Mouse (Mus musculus) right cerebral cortex, adult 18-20 months (tissue): Measurements from ENCODE around the gene D630045J12Rik.

Source experiments
- DNase-seq: peaks from one replicate; pipeline ENCODE4 v3.0.0; 2022; ENCODE audit warnings: mixed read lengths

D630045J12Rik gene

DNA sequence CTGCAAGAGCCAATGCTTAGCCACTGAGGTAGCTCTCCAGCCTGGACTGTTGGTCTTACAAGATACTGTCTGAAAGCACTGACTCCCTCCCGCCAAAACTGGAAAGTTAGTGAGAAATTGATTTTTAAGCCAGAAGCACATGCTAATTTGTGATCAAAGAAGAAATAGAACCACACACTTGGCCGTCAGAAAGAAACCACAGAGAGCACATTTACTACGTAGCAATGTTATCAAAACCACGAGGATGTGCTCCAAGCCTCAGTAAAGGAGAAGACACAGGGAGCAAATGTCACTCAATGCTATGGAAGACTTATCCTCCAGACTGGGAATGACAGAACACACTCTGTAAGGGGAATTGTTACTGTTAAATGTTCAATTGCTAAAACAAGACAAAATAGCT, 12.3 kb downstream of the D630045J12Rik start:
- no peak for DNase-seq

DNA sequence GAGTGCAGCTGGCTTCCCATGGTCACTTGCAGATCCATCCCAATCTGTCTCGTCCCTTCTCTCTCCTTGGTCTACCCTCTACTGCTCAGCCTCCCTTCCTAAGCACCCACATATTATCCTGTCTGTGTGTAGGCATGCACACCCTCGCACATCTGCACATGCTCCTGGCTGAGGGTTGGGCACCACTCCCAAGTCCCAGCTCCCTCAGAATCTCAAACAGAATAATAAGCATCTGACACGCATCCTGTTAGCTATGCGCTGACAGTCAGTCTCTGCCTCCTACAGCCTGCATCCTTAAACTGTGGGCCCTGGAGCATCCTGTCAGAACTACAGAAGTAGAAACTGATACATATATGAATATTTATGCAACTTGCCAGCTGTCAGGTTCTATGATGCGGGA, 13.2 kb downstream of the D630045J12Rik start:
- peak; percentile 85 for DNase-seq

DNA sequence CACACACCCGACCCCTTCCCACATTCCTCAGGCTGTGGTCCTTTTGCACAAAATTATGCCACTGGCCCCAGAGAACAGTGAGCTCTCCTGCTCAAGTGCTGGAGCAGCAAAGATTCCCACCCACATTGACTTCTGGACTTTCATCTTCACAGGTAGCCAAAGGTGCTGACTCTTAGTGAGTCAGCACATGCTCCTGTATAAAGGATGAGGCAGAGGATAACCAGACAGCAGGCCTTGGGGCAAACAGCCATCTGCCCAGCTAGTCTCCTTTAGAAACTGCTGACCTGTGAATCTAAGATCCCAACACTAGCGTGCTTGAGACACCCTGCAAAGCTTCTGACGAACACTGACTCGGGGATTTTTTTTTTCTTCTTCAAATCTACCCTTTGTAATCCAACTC, 15.4 kb downstream of the D630045J12Rik start:
- DNase-seq, result no peak

DNA sequence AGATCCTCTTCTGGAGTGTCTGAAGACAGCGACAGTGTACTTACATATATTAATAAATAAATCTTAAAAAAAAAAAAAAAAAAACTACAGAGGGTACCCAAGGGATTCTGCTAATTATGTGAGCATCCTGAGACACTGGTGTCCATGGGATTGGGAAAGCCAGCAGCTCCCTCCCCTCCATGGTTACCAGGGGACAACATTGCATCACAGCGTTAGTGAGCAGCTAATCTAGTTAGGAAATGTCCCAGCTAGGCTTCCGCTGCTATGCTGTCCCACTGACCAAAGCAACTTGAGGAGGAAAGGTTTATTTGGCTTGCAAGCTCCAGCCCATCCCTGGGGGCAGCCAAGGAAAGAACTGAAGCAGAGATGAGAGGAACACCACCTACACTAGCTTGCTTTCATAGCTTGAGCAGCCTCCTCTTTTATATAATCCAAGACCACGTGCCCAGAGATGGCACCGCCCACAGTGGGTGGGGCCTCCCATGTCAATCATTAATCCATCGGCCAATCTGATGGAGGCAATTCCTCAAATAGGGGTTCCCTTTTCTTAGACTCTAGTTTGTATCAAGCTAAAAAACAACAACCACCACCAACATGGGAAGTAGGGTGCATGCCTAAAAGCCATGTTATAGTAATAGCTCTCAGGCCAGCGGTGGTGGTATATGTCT, 17.7 kb downstream of the D630045J12Rik start:
- no peak for DNase-seq

DNA sequence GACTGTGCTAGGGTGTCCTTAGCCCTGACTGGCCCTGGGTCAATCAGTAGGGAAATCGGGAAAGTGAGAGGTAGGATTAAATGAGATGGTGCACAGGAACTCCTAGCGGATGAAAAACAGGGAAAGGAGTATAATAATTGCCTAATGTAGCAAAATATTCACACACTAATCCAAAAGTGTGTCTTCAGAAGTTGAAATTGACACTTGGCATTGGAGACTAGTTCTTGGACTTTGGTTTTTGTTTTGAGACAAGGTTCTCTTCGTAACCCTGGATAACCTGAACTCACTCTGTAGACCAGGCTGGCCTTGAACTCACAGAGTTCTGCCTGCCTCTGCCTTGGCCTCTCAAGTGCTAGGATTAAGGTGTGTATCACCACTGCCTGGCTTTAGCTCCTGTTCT, 20.0 kb downstream of the D630045J12Rik start:
- no peak for DNase-seq

DNA sequence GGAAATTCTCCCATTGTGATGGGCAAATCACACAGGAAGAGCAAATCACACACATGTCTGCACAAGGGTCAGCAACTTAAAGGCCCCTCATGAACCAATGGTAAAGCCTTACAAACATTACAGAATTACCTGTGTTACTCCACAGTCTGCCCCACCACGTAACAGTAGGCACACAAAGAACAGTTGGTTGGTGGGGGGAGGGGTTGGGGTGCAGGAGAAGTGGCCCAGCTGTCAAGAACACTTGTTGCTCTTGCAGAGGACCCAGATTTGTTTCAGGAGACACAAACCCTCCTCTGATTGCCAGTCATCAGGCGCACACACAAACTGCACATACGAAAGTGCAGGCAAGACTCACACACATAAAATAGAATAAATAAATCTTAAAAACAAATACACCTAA, 20.9 kb downstream of the D630045J12Rik start:
- DNase-seq, result no peak

DNA sequence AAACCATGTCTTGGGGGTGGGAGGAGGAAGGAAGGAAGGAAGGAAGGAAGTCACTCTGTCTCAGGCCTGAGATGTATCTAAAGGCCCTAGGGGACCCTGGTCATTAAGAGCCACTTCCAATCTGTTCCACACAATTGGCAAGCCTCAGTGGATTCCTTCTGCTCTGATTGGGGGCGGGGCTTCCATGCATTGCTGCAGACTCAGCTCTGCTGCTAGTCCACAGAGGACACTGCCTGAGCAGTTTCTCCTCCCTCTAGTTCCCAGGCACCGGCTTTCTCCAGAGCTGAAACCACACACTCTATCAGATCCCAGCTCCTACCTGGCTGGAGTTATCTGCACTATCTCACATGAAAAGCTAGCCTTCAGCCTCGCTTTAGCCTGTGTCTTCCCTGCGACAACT, 21.8 kb downstream of the D630045J12Rik start:
- no peak for DNase-seq

DNA sequence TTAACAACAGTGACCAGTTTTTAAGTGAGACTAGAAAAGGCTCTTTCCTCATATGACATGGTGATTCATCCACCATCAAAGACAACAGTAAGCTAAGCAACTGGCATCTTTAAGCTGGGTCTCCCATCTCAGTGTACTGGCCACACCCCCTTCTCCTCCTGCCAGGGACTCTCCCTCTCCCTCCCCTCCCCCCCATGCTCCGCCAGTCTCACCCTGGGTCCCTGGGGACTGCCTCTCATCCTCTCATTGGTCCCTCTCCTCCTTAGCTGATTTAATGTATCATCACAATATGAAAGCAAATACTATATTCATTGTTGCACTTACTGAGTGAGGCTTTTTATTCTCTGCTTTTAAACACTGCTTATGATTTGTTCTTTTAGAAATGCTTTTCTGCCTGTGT, 29.7 kb downstream of the D630045J12Rik start:
- DNase-seq, result no peak

DNA sequence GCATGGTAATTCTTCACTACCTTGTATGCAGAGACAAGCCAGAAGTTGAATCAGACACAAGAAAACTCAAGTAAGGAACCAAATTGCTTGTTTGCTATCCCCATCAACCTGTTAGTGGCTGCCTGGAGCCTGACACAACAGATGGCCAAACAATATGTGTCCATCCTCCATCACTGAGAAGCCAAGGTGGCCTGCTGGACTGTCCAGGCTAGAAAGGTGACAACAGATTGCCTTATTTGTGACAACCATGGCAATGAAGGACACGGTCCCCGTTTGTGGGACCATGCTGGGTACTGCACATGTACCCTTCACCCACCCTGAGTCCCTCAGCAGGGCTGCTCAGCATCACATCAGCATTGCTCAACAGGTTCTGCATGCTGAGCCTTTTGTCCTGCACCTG, 34.5 kb downstream of the D630045J12Rik start:
- no peak for DNase-seq

DNA sequence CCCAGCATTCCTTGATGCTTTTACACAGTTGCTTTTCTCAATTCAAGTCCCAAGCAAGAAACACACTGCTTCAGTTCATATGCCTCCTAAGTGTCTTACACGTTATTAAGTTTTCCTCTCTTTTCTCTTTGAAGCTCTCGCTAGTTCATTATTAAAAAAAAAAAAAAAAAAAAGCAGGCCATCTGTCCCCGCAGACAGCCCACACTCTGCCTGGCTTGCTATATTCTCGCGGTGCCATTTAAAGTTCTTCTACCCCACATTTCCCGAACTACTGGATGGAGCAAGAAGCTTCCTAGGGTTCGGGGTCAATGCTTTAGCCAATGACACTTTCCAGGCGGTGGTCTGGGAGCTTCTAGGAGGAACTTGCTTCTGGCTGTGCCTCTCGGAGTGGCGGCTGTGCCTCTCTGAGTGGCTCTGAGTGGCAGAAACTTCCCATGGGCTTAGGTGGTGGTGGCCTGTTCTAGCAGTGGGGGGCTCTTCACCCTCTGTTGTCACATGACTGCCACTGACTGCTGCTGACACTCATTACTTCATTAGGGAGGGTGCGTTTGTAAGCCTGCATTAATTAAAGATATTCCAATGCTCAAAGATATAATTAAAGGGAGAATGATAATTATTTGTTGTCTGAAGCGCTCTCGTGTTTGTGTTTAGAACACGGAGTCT, 38.2 kb downstream of the D630045J12Rik start:
- no peak for DNase-seq

DNA sequence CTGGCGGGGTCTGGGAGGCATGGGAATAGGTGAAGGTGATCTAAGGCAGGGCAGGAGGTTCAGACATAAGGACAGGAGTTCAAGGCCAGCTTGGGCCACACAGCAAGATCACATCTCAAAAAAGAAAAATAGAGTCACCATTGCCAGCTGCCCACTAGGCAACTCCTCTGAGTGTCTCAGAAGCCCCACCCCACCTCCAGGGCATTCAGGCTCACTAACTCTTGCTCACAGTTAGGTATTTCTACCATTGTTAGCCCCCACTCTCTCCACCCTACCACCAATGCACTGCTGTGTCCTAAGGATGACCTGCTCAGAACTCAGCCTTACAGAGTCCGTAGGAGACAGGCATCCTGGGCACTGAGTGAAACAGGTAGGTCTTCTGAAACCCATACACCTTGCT, 46.2 kb downstream of the D630045J12Rik start:
- DNase-seq, result no peak

DNA sequence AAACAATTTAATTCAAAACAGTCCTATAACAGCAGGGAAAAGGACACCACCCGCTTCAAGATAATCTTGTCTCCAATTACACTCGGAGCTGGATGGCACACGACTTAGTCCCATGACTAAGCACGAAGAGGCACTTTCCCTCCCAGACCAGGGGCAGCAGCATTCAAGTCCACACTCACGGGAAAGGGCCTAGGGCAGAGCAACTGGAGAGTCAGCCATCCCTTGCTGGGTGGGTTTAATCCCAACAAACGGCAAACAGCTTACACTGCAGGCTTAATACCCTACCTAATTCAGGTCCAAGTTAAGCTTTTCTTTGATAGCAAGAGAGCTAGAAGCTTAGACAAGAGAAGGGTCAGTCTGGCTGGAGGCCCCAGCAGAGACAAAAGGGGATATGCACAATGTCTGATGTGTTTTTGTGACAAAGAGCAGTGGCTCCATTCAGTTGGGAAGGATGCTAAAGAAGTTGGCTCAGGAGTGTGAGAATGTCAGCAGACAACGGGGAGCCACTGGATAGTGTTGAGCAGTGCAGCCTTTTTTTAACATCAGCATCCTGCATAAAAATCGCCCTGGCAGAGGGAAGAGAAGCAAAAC, 46.8 kb downstream of the D630045J12Rik start:
- no peak for DNase-seq

DNA sequence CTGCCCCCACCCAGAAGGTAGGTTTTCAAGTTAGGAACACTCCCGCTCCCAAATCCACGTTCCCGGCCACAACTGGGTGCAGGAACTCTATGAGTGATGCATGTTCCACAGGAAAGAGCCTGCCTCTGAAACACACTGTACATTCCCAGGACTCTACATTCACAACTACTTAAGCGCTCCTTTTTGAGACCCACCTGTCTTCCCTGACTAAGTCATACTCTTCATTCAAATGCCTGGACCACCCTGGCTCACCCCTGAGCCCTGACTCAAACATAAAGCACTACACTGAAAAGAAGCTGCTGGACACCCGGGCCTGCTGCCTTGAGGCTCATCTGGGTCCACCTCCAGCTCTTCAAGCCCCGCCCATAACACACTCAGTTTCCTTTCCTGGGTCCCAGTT, 48.4 kb downstream of the D630045J12Rik start:
- DNase-seq, result no peak

DNA sequence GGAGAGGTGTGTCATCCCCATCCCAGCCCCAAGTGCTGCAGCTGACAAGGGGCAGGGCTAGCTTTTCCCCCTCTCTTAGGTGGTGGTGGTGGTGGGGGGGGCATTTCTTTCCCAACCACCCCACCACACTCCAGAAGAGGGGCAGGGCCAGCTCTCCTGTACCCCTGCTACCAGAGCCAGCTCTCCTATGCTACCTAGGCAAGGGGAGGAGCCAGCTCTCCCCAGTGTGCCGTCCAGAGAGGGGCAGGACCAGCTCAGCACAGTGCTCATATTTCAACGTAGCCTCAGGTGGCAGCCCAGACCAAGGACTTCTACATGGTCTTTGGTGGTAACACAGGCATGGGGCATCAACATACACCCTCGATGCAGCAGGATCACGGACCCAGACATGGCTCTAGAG, 50.0 kb downstream of the D630045J12Rik start:
- no peak for DNase-seq

DNA sequence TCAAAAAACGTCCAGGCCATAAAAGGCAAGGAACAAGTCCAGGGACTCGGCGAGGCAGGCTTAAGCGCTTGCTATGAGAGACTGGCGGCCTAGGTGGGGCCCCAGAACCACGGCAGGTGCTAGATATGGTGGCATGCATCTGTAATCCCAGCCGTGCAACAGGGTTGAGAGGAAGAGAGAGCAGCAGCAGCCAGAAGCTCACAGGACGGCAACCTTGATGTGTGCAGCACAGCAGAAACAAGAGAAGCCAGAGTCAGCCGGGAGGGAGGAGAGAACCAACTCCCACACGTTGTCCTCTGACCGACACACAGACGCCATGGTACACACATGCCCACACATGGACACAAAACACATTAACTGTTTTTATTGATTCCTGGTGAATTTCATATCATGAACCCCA, 51.0 kb downstream of the D630045J12Rik start:
- DNase-seq, result no peak

DNA sequence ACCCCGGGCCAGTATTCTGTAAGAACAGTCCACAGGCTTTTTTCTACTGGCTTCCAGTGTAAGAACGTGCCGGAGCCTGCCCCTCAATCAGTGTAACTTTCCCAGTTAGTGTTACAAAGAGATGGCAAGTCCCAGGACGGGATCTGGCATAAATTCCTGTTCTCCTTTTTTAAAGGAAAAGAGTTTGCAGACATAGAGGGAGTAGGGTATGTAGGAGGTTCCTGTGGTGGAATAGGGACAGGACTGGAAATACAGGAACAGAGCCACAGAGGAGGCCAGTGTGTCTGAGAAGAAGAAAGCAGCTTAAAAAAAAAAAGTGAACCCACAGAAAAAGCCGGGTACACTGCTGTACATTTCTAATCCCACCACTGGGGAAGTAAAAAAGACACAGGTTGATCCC, 52.3 kb downstream of the D630045J12Rik start:
- no peak for DNase-seq

DNA sequence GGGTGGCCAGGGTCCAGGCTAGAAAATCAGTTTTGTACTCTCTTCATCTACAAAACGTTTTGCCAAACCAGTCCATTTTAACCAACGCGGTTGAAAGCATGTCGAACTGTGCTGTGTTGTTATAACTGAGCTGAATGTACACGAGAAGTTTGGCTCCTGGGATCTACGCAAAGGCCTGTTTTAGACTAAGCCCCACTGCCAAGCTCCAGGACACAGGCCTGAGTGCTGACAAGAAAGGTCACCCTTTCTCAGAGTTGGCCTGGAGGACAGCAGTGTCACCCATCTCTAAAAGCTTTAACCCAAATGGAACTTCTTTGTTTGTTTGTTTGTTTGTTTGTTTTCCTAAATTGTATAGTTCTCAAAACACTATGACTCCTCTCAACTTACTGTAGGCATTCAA, 54.2 kb downstream of the D630045J12Rik start:
- DNase-seq, result no peak

DNA sequence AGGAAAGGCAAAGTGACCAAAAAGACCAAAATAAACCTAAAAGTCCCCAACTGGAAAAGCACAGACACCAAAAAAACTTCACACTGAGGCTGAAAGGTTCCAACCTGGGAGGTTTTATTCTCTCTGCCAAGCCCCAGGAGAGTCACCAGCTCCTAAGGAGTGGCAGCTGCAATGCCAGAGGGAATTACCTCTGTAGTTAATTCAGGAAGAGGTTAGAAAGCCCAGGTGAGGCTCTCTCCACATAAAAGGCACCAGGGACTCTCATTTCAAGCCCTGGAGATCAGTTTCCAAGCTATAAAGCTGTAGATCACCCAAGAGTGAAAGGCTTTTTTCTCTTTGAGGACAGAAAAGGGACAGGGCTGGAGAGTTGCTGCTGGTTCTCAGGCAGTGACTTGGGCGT, 55.1 kb downstream of the D630045J12Rik start:
- DNase-seq, result no peak

DNA sequence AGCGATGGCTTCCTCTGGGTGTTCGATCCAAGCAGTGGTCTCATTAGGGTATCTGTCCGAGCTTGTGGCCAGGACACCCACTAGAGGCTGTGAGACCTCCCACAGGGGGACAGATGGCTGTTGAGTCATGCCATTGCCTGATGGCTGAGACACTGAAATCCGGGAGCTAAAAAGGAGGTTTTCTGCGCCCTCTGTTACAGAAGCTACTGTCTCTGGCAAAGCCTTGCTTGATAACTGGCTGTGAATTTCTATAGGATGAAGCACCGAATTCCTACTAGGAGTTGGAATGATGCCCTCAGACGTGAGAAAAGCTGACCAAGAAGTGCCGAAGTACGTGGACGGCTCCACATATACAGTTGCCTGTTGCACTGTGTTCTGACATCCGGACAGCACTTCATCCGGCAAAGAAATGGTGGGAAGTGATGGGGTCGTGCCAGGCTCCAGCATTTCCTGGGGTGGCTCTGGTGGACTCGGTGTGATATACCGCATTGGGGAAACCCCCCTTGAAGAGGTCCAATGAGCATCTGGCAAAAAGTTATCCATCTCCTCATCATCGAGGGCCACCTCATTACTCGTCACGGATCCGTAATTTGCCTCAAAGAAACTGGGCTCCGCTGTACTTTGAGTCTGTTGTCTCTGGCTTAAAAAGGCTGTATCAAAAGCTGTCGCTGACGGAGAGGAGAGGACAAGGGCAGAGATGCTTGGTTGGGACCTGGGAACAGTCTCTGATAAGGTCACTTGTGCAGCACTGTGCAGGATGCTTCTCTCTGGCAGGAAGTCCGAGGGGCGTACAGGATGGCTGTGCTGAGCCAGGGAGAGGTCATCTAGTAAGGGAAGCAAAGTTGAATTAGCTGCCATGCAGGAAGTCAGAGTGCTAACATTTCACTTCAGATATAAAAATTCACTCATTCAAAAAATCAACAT, 57.3 kb downstream of the D630045J12Rik start:
- peak; percentile 85 for DNase-seq

DNA sequence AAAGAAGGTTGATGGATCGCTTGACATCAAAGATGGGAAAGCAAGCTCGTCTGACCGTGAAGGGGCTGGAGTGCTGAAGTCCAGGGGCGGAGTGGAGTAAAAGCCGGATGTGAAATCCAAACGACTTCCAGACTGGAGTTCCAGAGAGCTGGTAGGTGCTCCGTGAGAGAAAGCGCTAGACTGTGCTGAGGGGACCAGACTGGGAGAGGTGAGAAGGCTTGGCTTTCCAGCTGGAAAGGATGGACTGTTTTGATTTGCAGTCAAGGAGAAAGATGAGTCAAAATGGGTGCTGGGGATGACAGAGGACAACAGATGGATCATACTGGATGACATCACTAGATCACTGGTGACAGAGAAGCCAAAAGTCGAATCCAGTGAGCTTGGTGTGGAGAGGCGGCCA, 58.5 kb downstream of the D630045J12Rik start:
- no peak for DNase-seq

DNA sequence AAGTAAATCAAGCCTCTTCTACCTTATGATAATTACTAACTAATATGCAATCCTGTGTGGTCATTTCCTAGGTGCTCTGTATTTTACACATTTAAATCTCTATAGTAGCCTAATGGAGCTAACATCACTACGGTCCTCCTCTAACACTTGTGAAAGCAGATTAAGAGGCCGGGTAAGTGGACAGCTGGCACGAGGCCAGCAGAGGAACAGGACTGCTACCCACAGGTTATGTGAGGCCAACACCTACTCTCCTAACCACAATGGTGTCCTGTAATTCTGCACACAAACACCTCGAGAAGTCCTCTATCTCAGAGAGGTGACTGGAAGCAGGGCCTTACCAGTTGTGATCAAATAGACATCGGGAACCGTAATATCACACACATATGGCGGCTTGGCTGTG, 59.8 kb downstream of the D630045J12Rik start:
- no peak for DNase-seq

DNA sequence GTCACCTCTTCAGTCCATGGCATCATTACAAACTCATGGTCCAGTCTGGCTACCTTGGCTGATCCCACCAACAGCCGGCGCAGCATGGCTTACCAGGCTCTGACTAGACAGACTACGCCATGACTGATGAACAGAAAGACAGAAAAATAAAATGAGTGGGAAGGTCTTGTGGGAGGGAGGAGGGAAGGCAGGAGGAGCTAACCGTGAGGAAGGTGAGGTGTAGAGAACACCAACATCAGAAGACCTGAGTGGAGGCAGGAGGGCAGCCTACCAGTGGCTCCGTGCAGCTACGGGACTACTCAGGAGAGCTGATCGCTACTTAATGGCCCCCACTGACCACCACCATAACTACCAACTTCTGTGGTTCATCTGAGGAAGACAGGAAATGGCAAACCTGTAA, 60.9 kb downstream of the D630045J12Rik start:
- DNase-seq, result no peak

DNA sequence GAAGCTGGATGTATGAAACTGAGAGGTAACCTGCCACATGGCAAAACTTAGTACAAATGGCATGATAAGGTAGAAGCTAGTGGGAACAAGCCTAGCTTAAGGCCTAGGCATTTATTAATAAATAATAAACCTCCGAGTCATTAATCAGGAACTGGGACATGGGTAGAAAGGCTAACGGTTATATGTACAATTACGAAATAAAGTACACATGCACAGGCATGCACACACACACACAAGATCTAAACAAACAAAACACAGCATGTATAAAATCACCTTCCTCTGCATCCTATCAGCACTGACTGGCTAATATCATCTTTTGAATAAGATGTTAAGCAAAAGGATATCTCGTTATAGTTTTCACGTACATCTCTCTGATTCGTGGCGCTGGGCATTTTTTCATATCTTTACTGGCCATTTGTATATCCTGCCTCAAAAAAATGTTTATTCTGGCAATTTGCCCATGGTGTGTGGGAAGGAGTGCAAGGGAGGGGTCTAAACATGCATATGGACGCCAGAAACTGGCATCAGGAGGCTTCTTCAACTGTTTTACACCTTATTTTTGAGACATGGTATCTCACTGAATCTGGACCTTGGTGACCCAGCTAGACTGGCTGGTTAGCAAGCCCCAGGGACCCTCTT, 67.4 kb downstream of the D630045J12Rik start:
- no peak for DNase-seq
